Mouse (Mus musculus) small intestine, adult 2 months (tissue): ENCODE measurements around the gene Kpna2.

Experiments used
- CTCF ChIP-seq: fragments of 200-500 bp; IDR thresholded peaks from 2 replicates; pipeline ENCODE4 v1.5.1; 2012; ENCODE audit warnings: low read depth, mild to moderate bottlenecking, control low read depth, inconsistent platforms, low read length, moderate library complexity, mixed read lengths; ENCODE audit not compliant: insufficient replicate concordance, insufficient read length; ENCODE audit errors: extremely low read depth
- POLR2A ChIP-seq: fragments of 200-500 bp; IDR thresholded peaks from 2 replicates; pipeline ENCODE4 v1.6.1; 2012; ENCODE audit warnings: low read depth, mild to moderate bottlenecking, control low read depth, inconsistent platforms, low read length, moderate library complexity

DNA sequence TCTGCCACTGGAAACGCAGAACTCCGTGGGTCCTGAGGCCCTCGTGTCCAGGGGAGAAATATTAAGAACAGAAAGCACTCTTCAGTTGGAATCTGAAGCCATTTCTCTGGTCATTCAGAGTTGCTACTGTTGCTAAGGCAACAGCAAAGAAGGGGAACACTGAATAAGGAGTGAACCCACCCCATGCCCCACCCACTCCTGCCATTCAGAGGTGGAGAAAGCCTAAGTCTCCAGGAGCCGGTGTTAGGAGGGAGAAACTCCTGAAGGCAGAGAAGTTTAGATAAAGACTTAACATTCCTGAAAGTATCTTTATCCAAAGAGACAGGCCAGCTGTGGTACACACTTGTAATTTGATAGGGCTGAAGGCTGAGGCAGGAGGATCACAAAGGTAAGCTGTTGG, 20.0 kb upstream of the Kpna2 start:
- TF ChIP-seq CTCF (no peak), POLR2A (no peak)
